ENCODE assay signal across 17 mouse cellular contexts in the genomic region with DNA sequence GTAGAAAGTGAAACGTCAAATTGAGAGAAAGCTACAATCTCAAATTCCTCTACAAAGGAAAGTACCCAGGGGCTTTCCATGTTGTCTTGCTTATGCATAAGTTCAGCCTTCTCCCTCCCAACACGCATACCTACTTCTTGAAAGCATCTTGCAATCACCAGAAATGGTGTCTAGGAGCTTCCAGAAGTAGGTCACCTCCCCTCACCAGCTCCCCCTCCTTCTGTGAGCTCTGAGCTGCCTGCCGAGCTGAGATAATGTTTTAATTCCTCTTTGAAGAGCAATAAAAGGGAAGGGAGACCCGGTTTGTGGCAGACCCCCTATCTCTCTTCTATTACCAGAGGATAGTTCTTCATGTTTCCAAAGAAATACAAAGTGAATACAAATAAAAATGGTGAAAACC.
DNase-seq lines count a peak whose midpoint lies in the region; ATAC-seq and TF ChIP-seq lines count a peak whose summit lies in the region.
"Had no signal": no experiment of that assay in that cellular context is flagged by ENCODE, and none has a peak within 500 bp of the region (broad histone marks: within the 10 kb centered on the region; RNA-seq: fewer than 3 reads in every experiment).

No protein-coding gene starts in this region.

- no peak overlapping the region for H3K4me2 ChIP-seq in midbrain, embryonic 14.5 days (ENCODE audit: low read length)
- no peak overlapping the region for H3K4me2 ChIP-seq in midbrain, embryonic 13.5 days (replicated peaks)
- peak overlapping the region; percentile 9; the same call in 1 of the 2 replicates for H3K4me2 ChIP-seq in midbrain, postnatal 0 days (ENCODE audit: low read depth, low read length, poor library complexity, severe bottlenecking)
- H3K4me2 ChIP-seq: embryonic facial prominence, embryonic 15.5 days; hindbrain, embryonic 12.5 days; limb, embryonic 12.5 days; stomach, embryonic 15.5 days had no signal

- H3K27ac ChIP-seq in midbrain, embryonic 14.5 days (replicated peaks; ENCODE audit: low read depth, low read length) = no peak overlapping the region
- no peak overlapping the region for H3K27ac ChIP-seq in midbrain, embryonic 13.5 days
- peak overlapping the region; percentile 57 for H3K27ac ChIP-seq in midbrain, postnatal 0 days (ENCODE audit: low read depth, low read length)
- H3K27ac ChIP-seq: embryonic facial prominence, embryonic 15.5 days; hindbrain, embryonic 12.5 days; limb, embryonic 12.5 days; liver, embryonic 14.5 days; stomach, embryonic 15.5 days had no signal

- H3K9ac ChIP-seq in midbrain, embryonic 14.5 days (replicated peaks; ENCODE audit: low read length) = no peak overlapping the region
- no peak overlapping the region for H3K9ac ChIP-seq in midbrain, embryonic 13.5 days (replicated peaks)
- H3K9ac ChIP-seq in midbrain, postnatal 0 days (replicated peaks; ENCODE audit: low read length, poor library complexity, severe bottlenecking) = no peak overlapping the region
- H3K9ac ChIP-seq: embryonic facial prominence, embryonic 15.5 days; hindbrain, embryonic 12.5 days; limb, embryonic 12.5 days; liver, embryonic 14.5 days; stomach, embryonic 15.5 days had no signal

- H3K36me3 ChIP-seq in midbrain, embryonic 14.5 days (ENCODE audit: control insufficient read depth, insufficient read depth, low read length) = no peaks in the 10 kb centered on the region
- no peaks in the 10 kb centered on the region for H3K36me3 ChIP-seq in midbrain, embryonic 13.5 days
- H3K36me3 ChIP-seq in midbrain, postnatal 0 days (ENCODE audit: insufficient read depth, low read length) = no peaks in the 10 kb centered on the region
- H3K36me3 ChIP-seq: embryonic facial prominence, embryonic 15.5 days; hindbrain, embryonic 12.5 days; limb, embryonic 12.5 days; stomach, embryonic 15.5 days had no signal

- TF ChIP-seq CTCF in midbrain, postnatal 0 days (IDR thresholded peaks at IDR 0.05) = no peak

- no peak overlapping the region for H3K4me3 ChIP-seq in midbrain, embryonic 14.5 days (replicated peaks; ENCODE audit: low read depth, low read length)
- H3K4me3 ChIP-seq in midbrain, embryonic 13.5 days (replicated peaks) = no peak overlapping the region
- no peak overlapping the region for H3K4me3 ChIP-seq in midbrain, postnatal 0 days (ENCODE audit: low read depth, low read length)
- H3K4me3 ChIP-seq: embryonic facial prominence, embryonic 15.5 days; hindbrain, embryonic 12.5 days; limb, embryonic 12.5 days; stomach, embryonic 15.5 days had no signal

- intact Hi-C loops in heart, postnatal 10 days (cut with DNase I) = no loop called here

- no peaks in the 10 kb centered on the region for H3K4me1 ChIP-seq in midbrain, embryonic 14.5 days (ENCODE audit: control insufficient read depth, insufficient read depth, low read length)
- H3K4me1 ChIP-seq in midbrain, embryonic 13.5 days (replicated peaks) = 0 out of 2 replicates have a peak, but pooled peaks cover 9% of the 10 kb centered on the region
- peaks cover 6% of the 10 kb centered on the region for H3K4me1 ChIP-seq in midbrain, postnatal 0 days (ENCODE audit: insufficient read depth, low read length)
- H3K4me1 ChIP-seq: embryonic facial prominence, embryonic 15.5 days; hindbrain, embryonic 12.5 days; limb, embryonic 12.5 days; stomach, embryonic 15.5 days had no signal

- no peaks in the 10 kb centered on the region for H3K27me3 ChIP-seq in midbrain, embryonic 14.5 days (ENCODE audit: control insufficient read depth, insufficient read depth, low read length)
- no peaks in the 10 kb centered on the region for H3K27me3 ChIP-seq in midbrain, embryonic 13.5 days
- no peaks in the 10 kb centered on the region for H3K27me3 ChIP-seq in midbrain, postnatal 0 days (ENCODE audit: insufficient read depth, low read length)
- H3K27me3 ChIP-seq: embryonic facial prominence, embryonic 15.5 days; hindbrain, embryonic 12.5 days; limb, embryonic 12.5 days; stomach, embryonic 15.5 days had no signal

- WGBS in midbrain, embryonic 14.5 days = 25% methylated on average over 4 of the region's 4 CpGs
- 29% methylated on average over 4 of the region's 4 CpGs for WGBS in midbrain, embryonic 13.5 days
- 17% methylated on average over 4 of the region's 4 CpGs for WGBS in midbrain, postnatal 0 days

- ATAC-seq in midbrain, embryonic 14.5 days (ENCODE audit: low FRiP score, low TSS enrichment) = no peak
- ATAC-seq in midbrain, embryonic 13.5 days = no peak
- ATAC-seq in midbrain, postnatal 0 days (ENCODE audit: low FRiP score) = 0 out of 2 replicates have a peak, but pooled peaks have one; percentile 41
- ATAC-seq: activated CD4-positive, CD25-positive, alpha-beta regulatory T cell, adult 4 months; lung, postnatal 0 days had no signal

- H3K9me3 ChIP-seq in midbrain, embryonic 14.5 days (ENCODE audit: control insufficient read depth, low read length) = no peaks in the 10 kb centered on the region
- no peaks in the 10 kb centered on the region for H3K9me3 ChIP-seq in midbrain, embryonic 13.5 days
- no peaks in the 10 kb centered on the region for H3K9me3 ChIP-seq in midbrain, postnatal 0 days (ENCODE audit: low read length)
- H3K9me3 ChIP-seq: embryonic facial prominence, embryonic 15.5 days; hindbrain, embryonic 12.5 days; limb, embryonic 12.5 days; stomach, embryonic 15.5 days had no signal

- peak; percentile 38 for DNase-seq in midbrain, embryonic 14.5 days
- peak; percentile 80 for DNase-seq in brain, adult 2 months (ENCODE audit: low read depth, low spot score)
- DNase-seq in cerebellum, adult 8-10 months = peak; percentile 43
- DNase-seq in midbrain, postnatal 0 days (ENCODE audit: low spot score) = no peak
- no peak for DNase-seq in heart, postnatal 10 days
- no peak for DNase-seq in MN1 (ENCODE audit: low spot score)
- DNase-seq: heart, adult 11 months; kidney, adult 11 months; kidney, postnatal 36 days had no signal

Comparison
In these comparisons a context has a peak if more than half of its experiments do, and no peak if none do; other contexts are left out.
1. DNase-seq: peak in midbrain, embryonic 14.5 days (single experiment), brain, adult 2 months (single experiment) and cerebellum, adult 8-10 months (single experiment); none in midbrain, postnatal 0 days (single experiment), heart, postnatal 10 days (0 of 2) and MN1 (single experiment).